Mouse (Mus musculus) heart, postnatal 25 days (tissue): ENCODE results near the gene Hbb-bh1. TPM values are rescaled to one million over a fixed set of nuclear protein-coding genes. Genes with fewer than 3 reads are reported as not detected.
"Not testable (repeated sequence)": the region's sequence is repeated elsewhere in the genome, so short reads cannot be mapped to it uniquely, and the experiment has no call there.

Experiments used
- DNase-seq: peaks from one replicate; pipeline ENCODE4 v3.0.0; 2022; ENCODE audit warnings: low spot score
- intact Hi-C: fragments of 180-260 bp; cut with DNase I; formaldehyde crosslinking; loops from one replicate; pipeline ENCODE4 v1.15.1; 2025
- total RNA-seq, 2 experiments: library from RNA; stranded (reverse); gene quantifications; 2 replicates each; pipeline ENCODE4 v1.2.3; 2021

Hbb-bh1 gene
- not detected for total RNA-seq

DNA sequence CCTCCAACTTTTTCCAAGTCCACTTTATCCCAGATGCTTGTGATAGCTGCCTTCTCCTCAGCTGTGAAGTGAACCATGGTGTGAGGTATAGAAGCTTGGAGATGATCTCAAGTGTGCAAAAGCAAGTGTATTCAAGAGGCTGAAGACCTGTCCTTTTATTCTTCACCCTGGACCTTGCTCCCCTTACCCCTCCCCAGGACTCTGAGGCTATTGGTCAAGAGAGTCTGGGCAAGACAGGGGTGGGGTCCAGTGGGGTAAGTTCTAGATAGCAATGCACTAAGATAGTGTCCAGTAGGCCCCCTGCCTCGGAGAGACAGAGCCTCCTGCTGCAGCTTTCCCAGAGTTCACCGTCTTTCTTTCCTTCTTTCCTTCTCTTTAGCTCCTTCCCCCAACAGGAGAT, at the start of gene Hbb-bh1:
TSS of gene Hbb-bh1 (minus strand) at position 131 of the 400 bp plus-strand sequence.
- intact Hi-C loops: no loop called here
- DNase-seq: no peak

DNA sequence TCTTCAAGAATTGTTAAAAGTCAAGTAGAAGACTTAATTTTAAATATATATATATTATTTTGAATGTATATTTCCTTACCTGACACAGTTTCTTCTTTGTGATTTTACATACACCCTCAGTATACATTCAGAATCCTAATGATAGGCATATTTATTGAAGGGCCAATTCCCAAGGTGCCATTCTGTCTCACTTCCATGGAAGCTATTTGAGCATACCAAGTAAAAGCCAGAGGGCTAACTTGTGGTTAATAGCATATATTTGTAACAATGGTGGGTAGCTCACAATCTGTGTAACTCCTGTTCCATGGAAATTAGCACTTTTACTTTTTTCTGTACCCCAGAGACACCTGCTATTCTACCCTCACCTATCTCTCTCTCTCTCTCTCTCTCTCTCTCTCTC, 43.2 kb upstream of the Hbb-bh1 start, which contains the start of gene Olfr66:
TSS of gene Olfr66 (minus strand) at position 101 of the 400 bp plus-strand sequence.
- no peak for DNase-seq
- intact Hi-C loops: no loop called here

DNA sequence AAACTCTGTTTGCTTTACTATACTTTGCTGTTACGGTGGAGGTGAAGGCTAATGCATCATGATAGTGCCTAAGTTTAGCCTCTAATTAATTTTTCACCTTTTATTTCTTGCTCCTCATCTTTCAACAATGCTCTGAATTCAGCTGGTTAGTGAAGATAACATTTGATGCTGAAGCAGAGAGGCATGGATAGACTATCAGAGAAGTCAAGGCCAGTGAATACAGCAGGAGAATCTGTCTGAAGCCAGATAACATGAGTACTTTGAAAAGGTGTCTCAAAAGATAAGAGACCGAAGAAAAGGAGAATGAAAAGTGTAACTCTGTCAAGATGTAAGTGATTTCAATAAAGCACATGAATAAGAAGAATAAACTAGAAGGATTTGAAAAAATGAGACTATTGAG, 34.1 kb upstream of the Hbb-bh1 start:
- intact Hi-C loops: no loop called here
- DNase-seq: no peak

DNA sequence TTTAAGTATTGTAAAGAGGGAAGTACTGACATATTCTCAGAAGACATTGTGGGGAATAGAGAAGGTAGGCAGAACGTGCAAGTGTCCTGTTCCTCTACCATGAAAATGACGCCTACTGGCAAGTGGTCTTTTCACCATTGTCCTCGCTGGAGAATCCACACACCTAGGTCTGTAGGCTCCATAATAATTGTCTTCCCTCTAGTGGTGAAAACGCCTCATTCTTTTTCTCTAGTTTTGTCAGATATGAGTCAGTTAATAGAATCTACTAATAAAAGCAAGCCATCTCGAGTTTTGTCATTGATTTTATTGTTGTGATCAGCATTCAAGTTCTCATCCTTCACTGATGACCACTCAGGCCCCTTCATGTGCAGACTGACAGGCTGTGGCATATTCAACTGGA, 31.5 kb upstream of the Hbb-bh1 start:
- intact Hi-C loops: loop anchor here (5.0 kb wide), 1 partner anchor 82 kb away; the partner anchor contains the start of gene Olfr67
- DNase-seq: no peak

DNA sequence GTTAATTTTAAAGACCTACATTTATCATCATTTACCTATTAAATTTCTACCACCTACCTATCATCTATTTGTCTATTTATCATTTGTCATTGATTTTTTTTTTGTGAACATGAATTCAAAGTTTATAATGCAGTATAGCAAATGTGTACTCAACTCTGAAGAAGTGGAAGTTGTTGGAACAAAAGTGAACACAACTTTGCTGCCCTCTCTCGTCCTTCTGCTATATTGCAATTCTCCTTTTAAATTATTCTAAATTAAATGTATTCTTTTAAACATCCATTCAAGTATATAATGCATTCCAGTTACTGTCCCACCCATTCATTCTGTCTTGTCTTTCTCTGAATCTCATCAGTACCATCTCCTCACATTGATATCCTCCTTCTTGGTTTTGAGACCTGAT, 30.1 kb upstream of the Hbb-bh1 start:
- intact Hi-C loops: loop anchor here (5.0 kb wide), 1 partner anchor 81 kb away; the partner anchor contains the start of gene Olfr67
- no peak for DNase-seq

DNA sequence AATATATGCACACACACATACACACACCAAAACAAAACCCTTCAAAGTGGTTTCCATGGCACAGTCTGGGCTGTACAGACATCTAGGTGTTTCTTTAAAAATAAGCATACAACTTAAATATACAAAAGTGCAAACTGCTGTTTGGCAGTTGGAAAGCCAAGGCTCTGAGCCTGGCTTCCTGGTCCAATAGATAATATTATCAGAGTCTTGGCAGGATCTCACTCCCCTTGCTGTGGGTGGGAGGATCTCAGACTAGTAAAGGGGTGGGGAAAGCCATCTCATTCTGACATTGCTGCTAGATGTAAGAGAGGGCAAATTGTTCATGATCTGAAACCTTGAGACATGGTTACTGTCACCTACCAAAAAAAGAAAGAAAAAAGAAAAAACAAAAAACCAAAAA, 27.7 kb upstream of the Hbb-bh1 start:
- DNase-seq: no peak
- intact Hi-C loops: loop anchor here (5.0 kb wide), 1 partner anchor 78 kb away; the partner anchor contains the start of gene Olfr67

DNA sequence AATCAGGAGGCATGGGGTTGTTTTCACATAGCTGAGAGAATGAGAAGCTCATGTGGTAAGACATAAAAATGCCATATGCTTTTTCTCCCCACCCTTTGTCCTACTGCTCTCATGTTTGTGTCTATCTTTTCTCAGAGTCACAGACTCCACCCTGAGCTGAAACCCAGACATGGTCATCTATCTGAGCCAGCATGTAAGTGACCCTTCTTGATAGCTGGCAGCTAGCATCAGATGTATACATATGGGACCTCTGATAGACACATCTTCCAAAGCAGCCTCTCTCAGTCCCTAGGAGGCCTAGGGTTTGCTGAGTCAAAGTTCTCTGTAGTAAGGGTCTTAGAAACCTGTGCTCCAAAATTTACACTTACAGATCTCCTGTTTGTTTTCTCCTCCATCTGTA, 22.8 kb upstream of the Hbb-bh1 start:
- no peak for DNase-seq
- intact Hi-C loops: no loop called here

DNA sequence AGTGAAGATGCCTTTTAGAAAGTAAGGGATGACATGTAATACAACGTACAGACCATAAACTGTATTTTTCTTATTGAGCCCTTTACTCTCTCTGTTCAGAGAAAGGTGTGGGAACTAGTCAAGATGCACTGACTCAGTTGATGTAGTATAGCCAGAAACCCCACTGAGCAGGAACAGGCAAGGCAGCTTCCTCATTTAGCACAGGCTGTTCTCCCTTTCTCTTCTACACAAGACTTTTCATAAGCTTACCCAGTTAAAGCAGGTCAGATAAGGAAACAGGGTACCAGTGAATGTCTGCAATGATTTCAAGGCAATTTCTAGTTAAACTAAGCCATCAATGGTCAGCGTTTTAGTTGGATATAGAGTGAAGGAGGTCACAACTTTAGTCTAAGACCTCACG, 18.6 kb upstream of the Hbb-bh1 start:
- no peak for DNase-seq
- intact Hi-C loops: no loop called here

DNA sequence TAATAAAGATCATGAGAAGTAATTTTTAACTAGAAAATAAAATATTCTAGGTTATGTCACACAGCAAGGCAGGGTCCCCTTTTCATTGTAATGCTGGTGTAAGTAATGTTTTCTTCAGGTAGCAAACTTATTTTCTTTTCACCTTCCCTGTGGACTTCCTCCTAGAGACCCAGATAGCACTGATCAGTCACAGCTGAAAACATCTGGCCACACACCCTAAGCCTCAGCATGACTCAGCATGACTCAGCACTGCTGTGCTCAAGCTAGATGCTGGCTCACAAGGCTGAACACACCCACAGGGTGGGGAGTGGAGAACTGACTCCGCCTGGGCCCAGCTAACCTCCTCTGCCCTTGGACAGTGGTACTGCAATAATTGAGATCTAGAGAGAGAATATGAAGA, 17.9 kb upstream of the Hbb-bh1 start:
- peak; percentile 7 for DNase-seq
- intact Hi-C loops: no loop called here

DNA sequence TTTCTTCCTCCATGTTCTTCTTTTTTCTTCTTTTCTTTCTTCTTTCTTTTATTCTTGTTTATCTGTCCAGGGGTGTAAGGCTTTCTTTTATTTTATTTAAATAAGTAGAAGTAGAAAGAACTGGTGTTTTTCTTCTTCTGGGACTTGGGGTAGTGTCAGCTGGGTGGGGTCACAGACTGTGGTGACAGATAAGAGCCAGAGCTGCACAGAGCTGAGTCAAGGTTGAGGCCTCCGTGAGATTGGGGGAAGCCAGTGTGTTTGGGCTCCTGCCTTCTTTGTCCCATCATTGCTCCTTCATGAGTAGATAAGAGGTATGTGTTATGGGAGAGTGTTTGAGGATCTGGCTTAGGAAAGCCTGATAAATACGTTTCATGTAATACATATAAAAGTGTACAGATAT, 16.1 kb upstream of the Hbb-bh1 start:
- intact Hi-C loops: no loop called here
- no peak for DNase-seq

DNA sequence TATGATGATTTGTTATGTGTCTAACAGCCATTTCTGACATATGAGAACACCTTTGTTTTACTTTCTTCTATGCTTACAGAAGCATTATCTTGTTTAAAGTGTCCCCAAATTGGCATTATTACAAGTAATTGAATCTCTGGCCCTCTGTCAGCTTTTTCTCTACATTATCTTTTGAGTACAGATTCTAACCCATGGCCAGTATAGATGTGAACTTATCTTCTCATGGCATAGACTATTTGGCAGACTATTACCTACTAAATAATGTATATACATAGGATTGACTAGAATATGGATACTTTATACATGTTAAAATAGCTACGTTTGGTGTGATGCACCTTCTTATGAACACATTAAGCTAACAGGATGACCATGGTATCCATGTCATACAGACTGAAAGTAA, 11.7 kb upstream of the Hbb-bh1 start:
- no peak for DNase-seq
- intact Hi-C loops: no loop called here

DNA sequence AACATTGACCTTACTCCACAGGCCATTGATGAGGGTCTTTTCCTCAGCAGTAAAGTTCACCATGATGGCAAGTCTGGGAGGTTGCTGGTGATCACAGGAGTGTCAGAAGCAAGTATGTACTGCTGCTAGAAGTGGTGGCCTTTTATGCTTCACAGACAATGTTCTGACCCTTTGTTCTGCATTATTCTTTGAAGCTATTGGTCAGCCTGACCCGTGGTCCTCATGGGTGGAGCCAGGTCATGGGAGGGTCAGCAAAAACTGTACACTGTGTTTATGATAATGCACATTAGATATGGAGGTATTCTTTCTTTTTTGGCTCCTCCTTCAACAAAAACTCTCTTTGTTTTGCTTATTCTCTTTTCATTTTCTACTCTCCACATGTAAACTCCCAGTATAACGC, 10.1 kb upstream of the Hbb-bh1 start, which contains the start of gene Hbb-y:
TSS of gene Hbb-y (minus strand) at position 127 of the 400 bp plus-strand sequence.
- intact Hi-C loops: no loop called here
- DNase-seq: no peak

DNA sequence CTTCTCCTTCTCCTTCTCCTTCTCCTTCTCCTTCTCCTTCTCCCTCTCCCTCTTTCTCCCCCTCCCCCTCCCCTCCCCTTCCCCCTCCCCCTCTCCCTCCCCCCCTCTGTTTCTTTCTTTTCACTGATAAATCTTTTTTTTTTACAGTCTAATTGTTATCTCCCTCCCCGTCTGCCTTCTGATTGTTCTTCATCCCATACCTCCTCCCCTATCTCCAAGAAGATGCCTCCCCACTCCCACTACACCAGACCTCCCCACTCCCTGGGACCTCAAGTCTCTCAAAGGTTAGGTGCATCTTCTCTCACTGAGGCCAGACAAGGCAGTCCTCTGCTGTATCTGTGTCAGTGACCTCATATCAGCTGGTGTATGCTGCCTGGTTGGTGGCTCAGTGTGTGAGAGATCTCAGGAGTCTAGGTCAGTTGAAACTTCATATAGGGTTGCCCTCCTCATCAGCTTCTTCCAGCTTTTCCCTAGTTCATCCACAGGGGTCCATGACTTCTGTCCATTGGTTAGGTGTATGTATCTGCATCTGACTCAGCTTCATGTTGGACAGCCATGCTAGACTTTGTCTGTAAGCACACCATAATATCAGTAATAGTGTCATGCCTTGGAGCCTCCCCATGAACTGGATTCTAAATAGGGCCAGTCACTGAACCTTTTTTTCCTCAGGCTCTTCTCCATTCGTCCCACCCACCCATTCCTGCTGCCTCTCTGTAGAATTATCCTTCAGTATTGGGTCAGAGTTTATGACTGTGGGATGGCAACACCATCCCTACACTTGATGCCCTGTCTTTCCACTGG, 1.8 kb upstream of the Hbb-bh1 start:
- intact Hi-C loops: no loop called here
- DNase-seq: no peak

DNA sequence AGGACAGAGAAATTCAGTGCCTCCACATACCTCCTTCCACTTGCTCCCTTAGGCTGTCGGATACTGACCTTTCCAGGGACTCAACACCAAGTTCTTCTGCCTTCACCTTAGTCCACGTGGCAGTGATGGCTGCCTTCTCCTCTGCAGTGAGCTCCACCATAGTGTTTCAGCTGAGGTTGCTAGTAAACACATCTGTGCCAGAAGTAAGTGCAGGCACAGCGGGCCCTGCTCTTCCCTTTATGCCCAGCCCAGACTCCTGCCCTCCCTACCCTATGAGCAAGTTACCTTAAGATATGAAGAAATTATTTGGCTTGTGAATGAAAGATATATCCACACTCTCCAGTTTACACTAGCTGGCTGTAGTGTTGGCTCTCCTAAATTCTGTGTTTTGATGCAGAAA, 2.7 kb downstream of the Hbb-bh1 start, which contains the start of gene Hbb-bh2:
TSS of gene Hbb-bh2 (minus strand) at position 253 of the 400 bp plus-strand sequence.
- DNase-seq: no peak
- intact Hi-C loops: no loop called here

DNA sequence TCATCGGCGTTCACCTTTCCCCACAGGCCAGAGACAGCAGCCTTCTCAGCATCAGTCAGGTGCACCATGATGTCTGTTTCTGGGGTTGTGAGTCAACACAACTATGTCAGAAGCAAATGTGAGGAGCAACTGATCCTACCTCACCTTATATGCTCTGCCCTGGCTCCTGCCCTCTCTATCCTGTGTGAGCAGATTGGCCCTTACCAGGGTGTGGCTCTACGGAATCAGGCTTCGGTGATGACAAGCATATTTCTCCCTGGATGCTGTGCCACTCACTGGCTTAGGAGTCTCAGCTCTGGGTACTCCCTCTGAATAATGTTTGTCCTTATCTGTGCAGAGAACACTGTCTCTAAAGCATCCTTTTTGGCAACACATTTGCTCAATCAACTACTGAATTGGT, 15.2 kb downstream of the Hbb-bh1 start, which contains the start of gene Hbb-bs:
TSS of gene Hbb-bs (minus strand) at position 289 of the 400 bp plus-strand sequence.
- intact Hi-C loops: no loop called here

DNA sequence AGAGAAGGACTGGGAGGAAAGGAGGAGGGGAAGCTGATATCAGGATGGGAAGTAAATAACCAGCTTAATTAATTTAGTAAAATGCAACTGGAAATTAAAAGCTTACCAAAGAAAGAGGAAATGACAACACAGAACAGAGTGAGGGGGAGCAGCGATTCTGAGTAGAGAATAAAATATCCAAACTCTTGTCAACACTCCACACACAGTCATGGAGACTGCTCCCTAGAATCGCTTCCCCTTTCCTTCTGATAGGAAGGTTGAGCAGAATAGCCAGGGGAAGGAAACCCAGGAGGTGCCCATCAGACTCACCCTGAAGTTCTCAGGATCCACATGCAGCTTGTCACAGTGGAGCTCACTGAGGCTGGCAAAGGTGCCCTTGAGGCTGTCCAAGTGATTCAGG, 15.8 kb downstream of the Hbb-bh1 start:
- DNase-seq, intact Hi-C loops: not testable (repeated sequence)

More for the DNA sequence above, 15.2 kb downstream of the Hbb-bh1 start, which contains the start of gene Hbb-bs:
- no peak for DNase-seq

DNA sequence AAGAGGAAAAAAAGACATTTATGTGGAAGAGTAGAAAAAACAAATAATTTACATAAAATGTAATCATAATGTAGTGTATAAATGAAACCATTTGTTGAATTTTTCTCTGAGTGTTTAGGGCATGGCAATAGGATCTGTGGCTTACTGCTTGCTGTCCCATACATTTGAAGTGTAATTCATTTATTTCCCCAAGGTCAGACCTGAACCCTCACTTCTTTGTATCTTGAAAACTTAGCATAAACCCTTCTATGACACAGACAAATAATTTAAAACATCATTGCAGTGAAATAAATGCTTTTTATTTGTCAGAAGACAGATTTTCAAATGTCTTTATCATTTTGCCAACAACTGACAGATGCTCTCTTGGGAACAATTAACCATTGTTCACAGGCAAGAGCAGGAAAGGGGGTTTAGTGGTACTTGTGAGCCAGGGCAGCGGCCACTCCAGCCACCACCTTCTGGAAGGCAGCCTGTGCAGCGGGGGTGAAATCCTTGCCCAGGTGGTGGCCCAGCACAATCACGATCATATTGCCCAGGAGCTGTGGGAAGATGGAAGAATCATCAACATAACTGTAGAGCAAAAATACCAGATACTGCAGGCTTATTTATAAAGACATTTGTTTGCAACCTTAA, 16.6 kb downstream of the Hbb-bh1 start:
- DNase-seq: no peak
- intact Hi-C loops: no loop called here

DNA sequence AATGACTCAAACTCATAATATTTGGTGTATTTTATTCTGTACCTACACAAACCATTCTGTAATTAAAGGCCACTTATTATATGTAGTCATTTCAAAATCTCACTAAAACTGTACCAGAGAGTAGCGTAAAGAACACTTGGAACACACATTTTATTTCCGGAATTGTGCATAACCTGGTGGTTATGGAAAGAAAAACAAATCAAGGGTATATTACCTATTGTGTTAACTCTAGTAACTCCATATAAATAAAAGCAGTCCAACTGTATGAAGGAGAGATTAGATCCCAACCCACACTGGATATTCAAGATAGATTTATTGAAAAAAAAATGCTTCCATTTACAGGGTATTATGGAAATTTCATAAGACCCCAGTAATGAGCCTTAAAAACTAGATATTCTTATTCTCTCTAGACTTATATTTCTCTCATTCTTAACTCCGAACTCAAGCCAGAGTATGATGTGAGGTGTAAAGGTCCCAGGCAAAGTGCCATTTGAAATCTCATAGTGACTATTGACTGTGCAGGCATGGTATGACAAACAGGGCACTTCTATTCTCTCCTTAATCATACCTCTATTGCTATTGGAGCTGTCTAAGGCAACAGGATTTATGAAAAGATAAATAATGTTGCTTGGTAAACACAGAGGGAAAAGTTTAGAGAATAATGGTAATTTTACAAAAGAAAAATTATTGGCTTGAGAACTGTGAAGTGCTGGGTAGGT, 17.3 kb downstream of the Hbb-bh1 start:
- no peak for DNase-seq
- intact Hi-C loops: no loop called here

DNA sequence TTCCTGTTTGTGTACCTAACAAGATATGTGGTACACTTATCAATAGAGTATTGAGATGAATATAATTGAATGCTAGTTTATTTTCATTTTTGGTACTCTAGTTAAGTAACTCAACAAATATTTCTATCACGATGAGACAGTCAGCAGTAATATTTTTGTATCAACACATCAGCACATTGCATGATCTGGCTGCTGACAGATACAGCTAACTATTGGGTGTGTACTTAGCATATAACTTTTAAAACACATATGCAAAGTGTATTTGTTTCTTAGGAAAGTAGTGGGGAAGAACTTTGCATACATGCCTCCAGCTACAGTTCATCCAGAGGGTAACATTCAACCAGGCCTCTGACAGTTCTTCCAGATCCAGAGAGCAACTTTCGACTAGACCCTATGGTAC, 18.4 kb downstream of the Hbb-bh1 start:
- intact Hi-C loops: no loop called here
- DNase-seq: no peak

DNA sequence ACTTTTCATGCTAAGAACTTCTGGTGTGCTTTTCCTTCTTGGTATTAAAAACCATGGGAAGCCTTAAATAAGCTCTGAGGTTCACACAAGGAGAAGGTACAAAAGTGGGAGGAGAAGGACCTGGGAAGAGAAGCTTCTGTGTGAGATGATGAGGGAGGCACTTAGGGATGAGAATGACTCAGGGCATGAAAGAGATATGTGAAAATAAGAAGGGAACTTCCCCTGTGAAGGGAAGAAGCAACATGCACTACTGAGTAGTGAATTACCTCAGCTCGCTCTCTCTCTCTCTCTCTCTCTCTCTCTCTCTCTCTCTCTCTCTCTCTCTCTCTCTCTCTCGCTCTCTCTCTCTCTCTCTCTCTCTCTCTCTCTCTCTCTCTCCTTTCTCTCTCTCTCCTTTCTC, 27.9 kb downstream of the Hbb-bh1 start:
- intact Hi-C loops, DNase-seq: not testable (repeated sequence)
